Mouse (Mus musculus): ENCODE data around the gene Nutm2. TPM values are rescaled to one million over a fixed set of nuclear protein-coding genes. Genes with fewer than 3 reads are reported as not detected.

Gene Nutm2
- not detected in 2 replicates for polyA plus RNA-seq (2012; rRNA removed)

GRCm38 (mm10) chr13:50467007-50467406 is at the start of gene Nutm2:
Gene Nutm2 (plus strand): TSS chr13:50467307.

GRCm38 (mm10) chr13:50417389-50418183 is 49.5 kb upstream of the Nutm2 start, which contains the start of gene Fbxw17:
Gene Fbxw17 (plus strand): TSS chr13:50417864.

GRCm38 (mm10) chr13:50443812-50444211 is 23.3 kb upstream of the Nutm2 start, which contains the start of gene Gm47429:
Gene Gm47429 (minus strand): TSS chr13:50443912.

Other genes with a start within 250 kb of the Nutm2 start
- gene Gm906, start 217.0 kb upstream of the Nutm2 start, polyA plus RNA-seq (2012; rRNA removed), result not detected in 2 replicates
- gene Fbxw17, start 49.4 kb upstream of the Nutm2 start, polyA plus RNA-seq (2012; rRNA removed), result 22.6 and 34.5 TPM in 2 replicates
- gene Gm47429, start 23.4 kb upstream of the Nutm2 start, polyA plus RNA-seq (2012; rRNA removed), result not detected in 2 replicates
- gene Gm904, start 175.9 kb downstream of the Nutm2 start, polyA plus RNA-seq (2012; rRNA removed), result not detected in 2 replicates
- gene Gm8765, start 231.0 kb downstream of the Nutm2 start, polyA plus RNA-seq (2012; rRNA removed), result not detected in 2 replicates